Mouse (Mus musculus) embryonic facial prominence, embryonic 10.5 days (tissue): ENCODE results near the gene Slc34a2. TPM values are rescaled to one million over a fixed set of nuclear protein-coding genes. Genes with fewer than 3 reads are reported as not detected.

Experiments
- DNase-seq: peaks from one replicate; pipeline ENCODE4 v3.0.0-alpha.2; 2017; ENCODE audit warnings: low spot score
- H3K27ac ChIP-seq: fragments of 300-500 bp; sonication (generic); replicated peaks from 2 replicates; pipeline ENCODE4 v1.5.1; 2016; ENCODE audit warnings: mild to moderate bottlenecking
- H3K27me3 ChIP-seq: fragments of 300-500 bp; sonication (generic); replicated peaks from 2 replicates; pipeline ENCODE4 v1.6.1; 2016; ENCODE audit warnings: low read depth, mild to moderate bottlenecking; ENCODE audit not compliant: poor library complexity, severe bottlenecking
- H3K36me3 ChIP-seq: fragments of 300-500 bp; sonication (generic); replicated peaks from 2 replicates; pipeline ENCODE4 v1.6.1; 2016; ENCODE audit warnings: mild to moderate bottlenecking, moderate library complexity
- H3K4me1 ChIP-seq: fragments of 300-500 bp; sonication (generic); 2 replicates; pipeline ENCODE4 v1.6.1; 2016
- H3K4me3 ChIP-seq: fragments of 300-500 bp; sonication (generic); 2 replicates; pipeline ENCODE4 v1.5.1; 2016; ENCODE audit warnings: mild to moderate bottlenecking, moderate library complexity
- H3K9me3 ChIP-seq: fragments of 300-500 bp; sonication (generic); 2 replicates; pipeline ENCODE4 v1.6.1; 2016; ENCODE audit warnings: mild to moderate bottlenecking
- WGBS: fragments of 180-500 bp; shearing (Covaris S2); methylation state at CpG from one replicate; pipeline ENCODE4 v1.1.7; 2016; 5-methylcytosine and 5-hydroxymethylcytosine counted together
- polyA plus RNA-seq: library from polyadenylated mRNA; unstranded; fragments of >200 nt; fragmentation: Nextera tagmentation; extraction: Ambion mirVana; gene quantifications from 2 replicates; pipeline ENCODE4 v1.2.1, GENCODE M21; 2016

The Slc34a2 gene
- polyA plus RNA-seq, 1 experiment from 2014 or later = 0.05 TPM

- DNase-seq = no peak
These were observed 34.4 kb upstream of the Slc34a2 start for GRCm38 (mm10) chr5:53003495-53003894.

GRCm38 (mm10) chr5:53003981-53004380 lies 33.9 kb upstream of the Slc34a2 start:
- Histone ChIP-seq H3K4me3 (no peak overlapping the region), H3K9me3 (peaks cover 7% of the 10 kb centered on the region; the same call in 1 of the 2 replicates), H3K4me1 (no peaks in the 10 kb centered on the region), H3K27me3 (no peaks in the 10 kb centered on the region), H3K36me3 (no peaks in the 10 kb centered on the region), H3K27ac (no peak overlapping the region)
- DNase-seq = no peak
- WGBS = 92% methylated on average over 3 of the region's 3 CpGs

More at GRCm38 (mm10) chr5:53003495-53003894, 34.4 kb upstream of the Slc34a2 start:
- Histone ChIP-seq H3K27me3 (no peaks in the 10 kb centered on the region), H3K4me1 (no peaks in the 10 kb centered on the region), H3K9me3 (peaks cover 7% of the 10 kb centered on the region; the same call in 1 of the 2 replicates), H3K27ac (no peak overlapping the region), H3K4me3 (no peak overlapping the region), H3K36me3 (no peaks in the 10 kb centered on the region)
- WGBS = 89% methylated on average over 4 of the region's 4 CpGs

- 85% methylated on average over 8 of the region's 8 CpGs for WGBS
- no peak overlapping the region for H3K4me3 ChIP-seq
- no peak for DNase-seq
- peaks cover 8% of the 10 kb centered on the region for H3K4me1 ChIP-seq
- H3K36me3 ChIP-seq = no peaks in the 10 kb centered on the region
- H3K27me3 ChIP-seq = no peaks in the 10 kb centered on the region
- peaks cover 7% of the 10 kb centered on the region; the same call in 1 of the 2 replicates for H3K9me3 ChIP-seq
- H3K27ac ChIP-seq = no peak overlapping the region
These were observed 28.7 kb upstream of the Slc34a2 start for GRCm38 (mm10) chr5:53009027-53009769.

GRCm38 (mm10) chr5:53009770-53010133 lies 28.1 kb upstream of the Slc34a2 start:
- no peaks in the 10 kb centered on the region for H3K36me3 ChIP-seq
- WGBS = 81% methylated on average over 4 of the region's 4 CpGs
- peaks cover 7% of the 10 kb centered on the region; the same call in 1 of the 2 replicates for H3K9me3 ChIP-seq
- peaks cover 8% of the 10 kb centered on the region for H3K4me1 ChIP-seq
- DNase-seq = no peak
- H3K4me3 ChIP-seq = no peak overlapping the region
- no peak overlapping the region for H3K27ac ChIP-seq
- no peaks in the 10 kb centered on the region for H3K27me3 ChIP-seq

GRCm38 (mm10) chr5:53011327-53011726 lies 26.6 kb upstream of the Slc34a2 start:
- Histone ChIP-seq H3K27me3 (no peaks in the 10 kb centered on the region), H3K9me3 (no peaks in the 10 kb centered on the region), H3K36me3 (no peaks in the 10 kb centered on the region), H3K4me1 (peaks cover 8% of the 10 kb centered on the region), H3K27ac (no peak overlapping the region), H3K4me3 (no peak overlapping the region)
- 52% methylated on average over 3 of the region's 3 CpGs for WGBS
- peak; percentile 19 for DNase-seq

GRCm38 (mm10) chr5:53016606-53017005 lies 21.3 kb upstream of the Slc34a2 start:
- no peak overlapping the region for H3K27ac ChIP-seq
- 77% methylated on average over 5 of the region's 5 CpGs for WGBS
- no peaks in the 10 kb centered on the region for H3K27me3 ChIP-seq
- no peak for DNase-seq
- no peaks in the 10 kb centered on the region for H3K4me1 ChIP-seq
- H3K9me3 ChIP-seq = no peaks in the 10 kb centered on the region
- no peaks in the 10 kb centered on the region for H3K36me3 ChIP-seq
- no peak overlapping the region for H3K4me3 ChIP-seq

- Histone ChIP-seq H3K4me3 (no peak overlapping the region), H3K4me1 (no peaks in the 10 kb centered on the region), H3K27ac (no peak overlapping the region), H3K9me3 (no peaks in the 10 kb centered on the region), H3K27me3 (no peaks in the 10 kb centered on the region), H3K36me3 (no peaks in the 10 kb centered on the region)
- WGBS = 87% methylated on average over 4 of the region's 4 CpGs
- DNase-seq = no peak
These were observed 19.6 kb upstream of the Slc34a2 start for GRCm38 (mm10) chr5:53018316-53018715.

GRCm38 (mm10) chr5:53023432-53023831 lies 14.4 kb upstream of the Slc34a2 start:
- Histone ChIP-seq H3K27ac (no peak overlapping the region), H3K4me1 (no peaks in the 10 kb centered on the region), H3K27me3 (no peaks in the 10 kb centered on the region), H3K36me3 (no peaks in the 10 kb centered on the region), H3K9me3 (no peaks in the 10 kb centered on the region), H3K4me3 (no peak overlapping the region)
- no peak for DNase-seq
- WGBS = 37% methylated on average over 2 of the region's 2 CpGs

- Histone ChIP-seq H3K36me3 (no peaks in the 10 kb centered on the region), H3K27me3 (no peaks in the 10 kb centered on the region), H3K27ac (no peak overlapping the region), H3K9me3 (no peaks in the 10 kb centered on the region), H3K4me3 (no peak overlapping the region), H3K4me1 (no peaks in the 10 kb centered on the region)
- no peak for DNase-seq
- 57% methylated on average over 5 of the region's 5 CpGs for WGBS
These were observed 14.0 kb upstream of the Slc34a2 start for GRCm38 (mm10) chr5:53023901-53024300.

GRCm38 (mm10) chr5:53025276-53025973 lies 12.5 kb upstream of the Slc34a2 start:
- H3K27me3 ChIP-seq = no peaks in the 10 kb centered on the region
- no peaks in the 10 kb centered on the region for H3K36me3 ChIP-seq
- H3K27ac ChIP-seq = no peak overlapping the region
- DNase-seq = no peak
- no peak overlapping the region for H3K4me3 ChIP-seq
- no peaks in the 10 kb centered on the region for H3K9me3 ChIP-seq
- no peaks in the 10 kb centered on the region for H3K4me1 ChIP-seq
- WGBS = 94% methylated on average over 8 of the region's 8 CpGs

- no peaks in the 10 kb centered on the region for H3K36me3 ChIP-seq
- no peak overlapping the region for H3K4me3 ChIP-seq
- H3K4me1 ChIP-seq = no peaks in the 10 kb centered on the region
- WGBS = 85% methylated on average over 1 of the region's 1 CpGs
- no peak overlapping the region for H3K27ac ChIP-seq
- DNase-seq = no peak
- H3K9me3 ChIP-seq = no peaks in the 10 kb centered on the region
- H3K27me3 ChIP-seq = no peaks in the 10 kb centered on the region
These were observed 6.5 kb upstream of the Slc34a2 start for GRCm38 (mm10) chr5:53031346-53031745.

GRCm38 (mm10) chr5:53042034-53042748 lies 4.3 kb downstream of the Slc34a2 start:
- no peak for DNase-seq
- H3K27ac ChIP-seq = no peak overlapping the region
- H3K9me3 ChIP-seq = no peaks in the 10 kb centered on the region
- no peaks in the 10 kb centered on the region for H3K36me3 ChIP-seq
- peaks cover 5% of the 10 kb centered on the region; the same call in 1 of the 2 replicates for H3K4me1 ChIP-seq
- H3K4me3 ChIP-seq = no peak overlapping the region
- no peaks in the 10 kb centered on the region for H3K27me3 ChIP-seq
- WGBS = 64% methylated on average over 5 of the region's 5 CpGs
